Comparison of ENCODE assay signal across 28 mouse cellular contexts in genomic region chr3:14974758-14975157, GRCm38 (mm10).
"Had no signal": no experiment of that assay in that cellular context is flagged by ENCODE, and none has a peak within 500 bp of the region (broad histone marks: within the 10 kb centered on the region; RNA-seq: fewer than 3 reads in every experiment).

No protein-coding gene starts in this region.

- H3K4me3 ChIP-seq: left cerebral cortex, adult 2 months; limb, embryonic 10.5 days; limb, embryonic 12.5 days; limb, embryonic 13.5 days; limb, embryonic 15.5 days; liver, embryonic 12.5 days; liver, embryonic 13.5 days; liver, embryonic 15.5 days; megakaryocyte, embryonic 14.5 days; midbrain, embryonic 10.5 days; midbrain, embryonic 12.5 days; midbrain, embryonic 13.5 days; midbrain, embryonic 15.5 days; myocyte; neural tube, embryonic 12.5 days; neural tube, embryonic 13.5 days had no signal

- H3K9ac ChIP-seq: limb, embryonic 12.5 days; limb, embryonic 13.5 days; limb, embryonic 15.5 days; liver, embryonic 12.5 days; liver, embryonic 13.5 days; liver, embryonic 14.5 days; liver, embryonic 15.5 days; liver, postnatal 0 days; midbrain, embryonic 12.5 days; midbrain, embryonic 13.5 days; midbrain, embryonic 15.5 days; neural tube, embryonic 12.5 days; neural tube, embryonic 13.5 days had no signal

- H3K4me2 ChIP-seq: limb, embryonic 12.5 days; limb, embryonic 13.5 days; limb, embryonic 15.5 days; liver, embryonic 11.5 days; liver, embryonic 12.5 days; liver, embryonic 13.5 days; liver, embryonic 15.5 days; midbrain, embryonic 11.5 days; midbrain, embryonic 12.5 days; midbrain, embryonic 13.5 days; midbrain, embryonic 15.5 days; neural tube, embryonic 12.5 days; neural tube, embryonic 13.5 days had no signal

- DNase-seq: layer of hippocampus, postnatal 36 days; left cerebral cortex, postnatal 4 days; liver; liver, embryonic 13.5 days; liver, postnatal 0 days; lung, adult 2 months; lung, postnatal 10 days; midbrain, embryonic 14.5 days had no signal

- H3K4me1 ChIP-seq: limb, embryonic 10.5 days; limb, embryonic 15.5 days; liver, embryonic 12.5 days; liver, embryonic 13.5 days; liver, embryonic 15.5 days; midbrain, embryonic 10.5 days; midbrain, embryonic 12.5 days; midbrain, embryonic 13.5 days; midbrain, embryonic 15.5 days; neural tube, embryonic 12.5 days; neural tube, embryonic 13.5 days had no signal

- H3K9me3 ChIP-seq: limb, embryonic 10.5 days; limb, embryonic 12.5 days; limb, embryonic 13.5 days; limb, embryonic 15.5 days; liver, embryonic 12.5 days; liver, embryonic 13.5 days; liver, embryonic 15.5 days; megakaryocyte, embryonic 14.5 days; midbrain, embryonic 10.5 days; midbrain, embryonic 12.5 days; midbrain, embryonic 13.5 days; midbrain, embryonic 15.5 days; neural tube, embryonic 12.5 days; neural tube, embryonic 13.5 days had no signal

- H3K36me3 ChIP-seq: limb, embryonic 10.5 days; limb, embryonic 12.5 days; limb, embryonic 13.5 days; limb, embryonic 15.5 days; liver, embryonic 12.5 days; liver, embryonic 13.5 days; liver, embryonic 15.5 days; midbrain, embryonic 10.5 days; midbrain, embryonic 12.5 days; midbrain, embryonic 13.5 days; midbrain, embryonic 15.5 days; neural tube, embryonic 12.5 days; neural tube, embryonic 13.5 days had no signal

- H3K27ac ChIP-seq: left cerebral cortex, adult 2 months; limb, embryonic 10.5 days; limb, embryonic 12.5 days; limb, embryonic 13.5 days; limb, embryonic 15.5 days; liver, embryonic 12.5 days; liver, embryonic 13.5 days; liver, embryonic 14.5 days; liver, embryonic 15.5 days; macrophage; midbrain, embryonic 10.5 days; midbrain, embryonic 12.5 days; midbrain, embryonic 13.5 days; midbrain, embryonic 15.5 days; neural tube, embryonic 12.5 days; neural tube, embryonic 13.5 days had no signal

- ATAC-seq: liver, embryonic 12.5 days; liver, postnatal 0 days; midbrain, embryonic 13.5 days; midbrain, embryonic 15.5 days; midbrain, embryonic 16.5 days had no signal

- H3K27me3 ChIP-seq: limb, embryonic 12.5 days; limb, embryonic 13.5 days; limb, embryonic 15.5 days; liver, embryonic 12.5 days; liver, embryonic 13.5 days; liver, embryonic 15.5 days; megakaryocyte, embryonic 14.5 days; midbrain, embryonic 12.5 days; midbrain, embryonic 13.5 days; midbrain, embryonic 15.5 days; neural tube, embryonic 12.5 days; neural tube, embryonic 13.5 days had no signal
